Mouse (Mus musculus): ENCODE measurements around the gene Lrrtm3.
A peak's percentile ranks its signal among the peaks of the same experiment; 100 is the strongest.

The Lrrtm3 gene

GRCm38 (mm10) chr10:64089680-64090460, at the start of gene Lrrtm3:
Lrrtm3 (minus strand) TSS chr10:64090277.
- peak; percentile 89 to 92 for DNase-seq

GRCm38 (mm10) chr10:64135481-64135880, 45.4 kb upstream of the Lrrtm3 start:
- DNase-seq = peak; percentile 55 to 56

- DNase-seq = peak; percentile 52 to 72
Observed at GRCm38 (mm10) chr10:64133461-64133860, 43.4 kb upstream of the Lrrtm3 start.

GRCm38 (mm10) chr10:64130397-64131150, 40.5 kb upstream of the Lrrtm3 start:
- DNase-seq = peak; percentile 88 to 95

GRCm38 (mm10) chr10:64118833-64119232, 28.8 kb upstream of the Lrrtm3 start:
- DNase-seq = peak; percentile 64 to 79

- no peak for DNase-seq
Observed at GRCm38 (mm10) chr10:64115246-64115645, 25.2 kb upstream of the Lrrtm3 start.

GRCm38 (mm10) chr10:64096532-64096931, 6.5 kb upstream of the Lrrtm3 start:
- DNase-seq = no peak

GRCm38 (mm10) chr10:64088774-64089460, 1.2 kb downstream of the Lrrtm3 start:
- peak in 1 of 2 experiments; percentile 54 for DNase-seq

- peak; percentile 63 to 78 for DNase-seq
Observed at GRCm38 (mm10) chr10:64087936-64088773, 1.9 kb downstream of the Lrrtm3 start.

GRCm38 (mm10) chr10:64087521-64087920, 2.6 kb downstream of the Lrrtm3 start:
- peak; percentile 68 to 72 for DNase-seq

GRCm38 (mm10) chr10:64086567-64087391, 3.3 kb downstream of the Lrrtm3 start:
- peak; percentile 38 to 56 for DNase-seq

GRCm38 (mm10) chr10:64086183-64086566, 3.9 kb downstream of the Lrrtm3 start:
- peak; percentile 32 to 46 for DNase-seq

- peak in 1 of 2 experiments; percentile 73 for DNase-seq
Observed at GRCm38 (mm10) chr10:64084465-64084864, 5.6 kb downstream of the Lrrtm3 start.

- DNase-seq = peak; percentile 38 to 66
Observed at GRCm38 (mm10) chr10:64083813-64084212, 6.3 kb downstream of the Lrrtm3 start.

GRCm38 (mm10) chr10:64082345-64082744, 7.7 kb downstream of the Lrrtm3 start:
- peak in 1 of 2 experiments; percentile 42 for DNase-seq

- DNase-seq = no peak
Observed at GRCm38 (mm10) chr10:64076410-64077052, 13.5 kb downstream of the Lrrtm3 start.

GRCm38 (mm10) chr10:64075944-64076343, 14.1 kb downstream of the Lrrtm3 start:
- DNase-seq = peak; percentile 42 to 65

GRCm38 (mm10) chr10:64063704-64064103, 26.4 kb downstream of the Lrrtm3 start:
- no peak for DNase-seq

- peak in 1 of 2 experiments; percentile 67 for DNase-seq
Observed at GRCm38 (mm10) chr10:64049946-64050345, 40.1 kb downstream of the Lrrtm3 start.

GRCm38 (mm10) chr10:64049151-64049550, 40.9 kb downstream of the Lrrtm3 start:
- DNase-seq = no peak

GRCm38 (mm10) chr10:64041892-64042291, 48.2 kb downstream of the Lrrtm3 start:
- peak; percentile 79 to 88 for DNase-seq
